Mouse (Mus musculus) embryonic facial prominence, embryonic 12.5 days (tissue): ENCODE measurements around the gene Ptprcap. TPM values are rescaled to one million over a fixed set of nuclear protein-coding genes. Genes with fewer than 3 reads are reported as not detected.

Source experiments
- ATAC-seq: fragments of 200-750 bp; cut with Nextera tagmentation; 2 replicates; pipeline ENCODE4 v1.8.0; 2017; ENCODE audit not compliant: insufficient number of reproducible peaks, insufficient read depth, low FRiP score, low TSS enrichment
- H3K27ac ChIP-seq: fragments of 300-500 bp; sonication (generic); 2 replicates; pipeline ENCODE4 v1.5.1; 2016; ENCODE audit warnings: mild to moderate bottlenecking
- H3K27me3 ChIP-seq: fragments of 300-500 bp; sonication (generic); 2 replicates; pipeline ENCODE4 v1.6.1; 2016; ENCODE audit warnings: mild to moderate bottlenecking, moderate library complexity
- H3K36me3 ChIP-seq: fragments of 300-500 bp; sonication (generic); 2 replicates; pipeline ENCODE4 v1.6.1; 2016; ENCODE audit warnings: mild to moderate bottlenecking
- H3K4me1 ChIP-seq: fragments of 300-500 bp; sonication (generic); 2 replicates; pipeline ENCODE4 v1.6.1; 2016
- H3K4me2 ChIP-seq: fragments of 300-500 bp; sonication (generic); replicated peaks from 2 replicates; pipeline ENCODE4 v1.6.1; 2016; ENCODE audit warnings: mild to moderate bottlenecking, moderate library complexity
- H3K4me3 ChIP-seq: fragments of 300-500 bp; sonication (generic); 2 replicates; pipeline ENCODE4 v1.5.1; 2016; ENCODE audit warnings: mild to moderate bottlenecking
- H3K9ac ChIP-seq: fragments of 300-500 bp; sonication (generic); 2 replicates; pipeline ENCODE4 v1.6.1; 2016; ENCODE audit warnings: mild to moderate bottlenecking, moderate library complexity
- H3K9me3 ChIP-seq: fragments of 300-500 bp; sonication (generic); 2 replicates; pipeline ENCODE4 v1.6.1; 2016; ENCODE audit warnings: mild to moderate bottlenecking, moderate library complexity
- WGBS: fragments of 180-500 bp; shearing (Covaris S2); methylation state at CpG from one replicate; pipeline ENCODE4 v1.1.7; 2016; 5-methylcytosine and 5-hydroxymethylcytosine counted together
- polyA plus RNA-seq: library from polyadenylated mRNA; unstranded; fragments of >200 nt; fragmentation: Nextera tagmentation; extraction: Ambion mirVana; gene quantifications from 2 replicates; pipeline ENCODE4 v1.2.1, GENCODE M21; 2016

Gene Ptprcap
- 0.89 and 2.1 TPM in 2 replicates for polyA plus RNA-seq

- Histone ChIP-seq H3K36me3 (peaks cover 60% of the 10 kb centered on the region), H3K4me3 (no peak within 1 kb of the TSS), H3K27ac (0 out of 2 replicates have a peak within 1 kb of the TSS, but pooled peaks have one; percentile 6), H3K4me1 (peaks cover 11% of the 10 kb centered on the region), H3K9me3 (no peaks in the 10 kb centered on the region), H3K4me2 (no peak within 1 kb of the TSS), H3K27me3 (no peaks in the 10 kb centered on the region), H3K9ac (peak within 1 kb of the TSS; percentile 19; the same call in 1 of the 2 replicates)
- WGBS: 76% methylated on average over 11 of the region's 11 CpGs
- ATAC-seq: no peak
Observed at GRCm38 (mm10) chr19:4153232-4153654, at the start of gene Ptprcap. TSS of gene Ptprcap (plus strand) at chr19:4153604.

DNA sequence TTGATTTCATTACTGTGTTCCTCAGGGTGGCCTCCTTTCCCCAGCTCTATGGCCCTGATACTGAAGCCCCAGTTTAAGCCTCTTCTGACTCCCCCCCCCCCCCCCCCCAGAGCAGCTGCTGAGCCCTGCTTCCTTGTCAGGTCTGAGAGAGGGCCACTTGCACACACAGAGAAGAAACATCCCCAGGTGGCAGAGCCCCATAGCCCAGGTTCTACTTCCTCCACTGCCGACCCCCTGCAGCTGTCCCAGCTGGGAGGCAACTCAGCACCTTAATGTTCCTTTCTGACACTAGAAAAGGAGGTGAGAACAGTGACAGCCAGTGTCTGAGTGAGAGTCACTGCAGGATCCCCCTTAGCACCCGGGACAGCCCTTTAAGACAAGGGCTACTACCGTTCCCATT, 49.6 kb upstream of the Ptprcap start:
- peaks cover 20% of the 10 kb centered on the region for H3K4me1 ChIP-seq
- WGBS: 80% methylated on average over 3 of the region's 3 CpGs

GRCm38 (mm10) chr19:4104675-4105194, 48.7 kb upstream of the Ptprcap start:
- Histone ChIP-seq H3K27ac (no peak overlapping the region), H3K27me3 (peaks cover 32% of the 10 kb centered on the region), H3K9ac (no peak overlapping the region; the same call in 1 of the 2 replicates), H3K36me3 (no peaks in the 10 kb centered on the region), H3K4me1 (peaks cover 14% of the 10 kb centered on the region), H3K9me3 (no peaks in the 10 kb centered on the region), H3K4me3 (no peak overlapping the region), H3K4me2 (no peak overlapping the region)
- 91% methylated on average over 16 of the region's 16 CpGs for WGBS
- no peak for ATAC-seq

More for the DNA sequence above, 49.6 kb upstream of the Ptprcap start:
- Histone ChIP-seq H3K9ac (no peak overlapping the region), H3K27ac (no peak overlapping the region), H3K9me3 (no peaks in the 10 kb centered on the region), H3K36me3 (no peaks in the 10 kb centered on the region), H3K4me3 (no peak overlapping the region), H3K4me2 (no peak overlapping the region), H3K27me3 (peaks cover 38% of the 10 kb centered on the region)
- ATAC-seq: no peak

DNA sequence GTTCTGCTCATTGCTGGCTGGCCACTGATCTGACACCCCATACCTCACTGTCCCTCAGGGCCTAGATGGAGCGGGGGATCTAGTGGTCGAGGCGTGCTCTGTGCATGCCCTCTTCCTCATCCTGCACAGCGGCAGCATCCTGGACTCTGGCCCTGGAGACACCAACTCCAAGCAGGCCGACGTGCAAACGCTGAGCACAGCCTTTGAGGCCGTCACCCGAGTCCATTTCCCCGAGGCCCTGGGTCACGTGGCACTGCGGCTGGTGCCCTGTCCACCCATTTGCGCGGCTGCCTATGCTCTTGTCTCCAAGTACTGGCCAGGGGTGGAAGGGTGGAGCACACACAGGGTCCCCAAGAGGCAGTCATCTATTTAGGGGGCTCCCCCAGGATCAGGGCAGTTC, 46.8 kb upstream of the Ptprcap start:
- Histone ChIP-seq H3K9me3 (no peaks in the 10 kb centered on the region), H3K4me1 (0 out of 2 replicates have a peak, but pooled peaks cover under 1% of the 10 kb centered on the region), H3K27me3 (peaks cover 13% of the 10 kb centered on the region), H3K4me3 (no peak overlapping the region), H3K4me2 (no peak overlapping the region), H3K9ac (no peak overlapping the region), H3K27ac (no peak overlapping the region), H3K36me3 (peaks cover 3% of the 10 kb centered on the region; the same call in 1 of the 2 replicates)
- no peak for ATAC-seq
- 89% methylated on average over 14 of the region's 14 CpGs for WGBS

GRCm38 (mm10) chr19:4108535-4108934, 44.9 kb upstream of the Ptprcap start:
- Histone ChIP-seq H3K27ac (no peak overlapping the region), H3K27me3 (0 out of 2 replicates have a peak, but pooled peaks cover 4% of the 10 kb centered on the region), H3K4me3 (no peak overlapping the region), H3K9me3 (no peaks in the 10 kb centered on the region), H3K4me2 (no peak overlapping the region), H3K9ac (no peak overlapping the region), H3K4me1 (peaks cover 4% of the 10 kb centered on the region; the same call in 1 of the 2 replicates), H3K36me3 (peaks cover 21% of the 10 kb centered on the region)
- WGBS: 81% methylated on average over 9 of the region's 9 CpGs
- ATAC-seq: no peak

DNA sequence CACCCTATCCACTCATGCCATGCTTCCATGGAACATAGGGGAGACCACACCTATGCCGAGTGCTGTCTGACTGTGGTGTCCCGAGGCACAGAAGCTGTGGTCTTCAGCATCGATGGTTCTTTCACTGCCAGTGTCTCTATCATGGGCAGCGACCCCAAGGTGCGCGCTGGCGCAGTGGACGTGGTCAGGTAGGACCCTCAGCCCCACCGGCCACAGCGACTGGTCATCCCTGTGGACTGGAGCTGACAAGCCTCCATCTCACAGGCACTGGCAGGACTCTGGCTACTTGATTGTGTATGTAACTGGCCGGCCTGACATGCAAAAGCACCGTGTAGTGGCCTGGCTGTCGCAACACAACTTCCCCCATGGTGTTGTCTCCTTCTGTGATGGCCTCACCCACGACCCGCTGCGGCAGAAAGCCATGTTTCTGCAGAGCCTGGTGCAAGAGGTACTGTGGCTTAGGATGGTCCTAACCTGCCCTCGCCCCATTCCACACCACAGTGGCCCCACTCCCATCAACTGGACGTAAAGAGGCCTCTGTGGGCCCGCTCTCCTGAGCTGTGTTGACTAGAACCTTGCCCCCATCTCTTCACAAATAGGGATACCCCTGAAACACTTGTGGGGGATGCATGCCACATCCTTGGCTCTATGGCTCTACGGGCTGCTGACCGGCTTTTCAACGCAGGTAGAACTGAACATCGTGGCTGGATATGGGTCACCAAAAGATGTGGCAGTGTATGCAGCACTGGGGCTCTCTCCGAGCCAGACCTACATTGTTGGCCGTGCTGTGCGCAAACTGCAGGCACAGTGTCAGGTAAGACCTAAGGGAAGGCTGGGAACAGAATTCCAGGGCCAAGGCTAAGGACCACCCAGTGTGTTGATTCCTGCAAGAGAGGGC, 41.1 kb upstream of the Ptprcap start:
- Histone ChIP-seq H3K9me3 (no peaks in the 10 kb centered on the region), H3K9ac (no peak overlapping the region), H3K27me3 (no peaks in the 10 kb centered on the region), H3K4me2 (no peak overlapping the region), H3K4me1 (peaks cover 7% of the 10 kb centered on the region; the same call in 1 of the 2 replicates), H3K36me3 (peaks cover 58% of the 10 kb centered on the region), H3K4me3 (no peak overlapping the region), H3K27ac (no peak overlapping the region)
- 92% methylated on average over 26 of the region's 26 CpGs for WGBS
- ATAC-seq: no peak

GRCm38 (mm10) chr19:4113186-4113805, 40.1 kb upstream of the Ptprcap start:
- H3K4me2 ChIP-seq: no peak overlapping the region
- 73% methylated on average over 13 of the region's 13 CpGs for WGBS
- no peak overlapping the region for H3K4me3 ChIP-seq
- H3K9ac ChIP-seq: no peak overlapping the region; the same call in 1 of the 2 replicates
- no peaks in the 10 kb centered on the region for H3K9me3 ChIP-seq
- H3K36me3 ChIP-seq: peaks cover 68% of the 10 kb centered on the region
- no peak for ATAC-seq
- H3K4me1 ChIP-seq: peaks cover 7% of the 10 kb centered on the region; the same call in 1 of the 2 replicates
- no peak overlapping the region for H3K27ac ChIP-seq
- no peaks in the 10 kb centered on the region for H3K27me3 ChIP-seq

DNA sequence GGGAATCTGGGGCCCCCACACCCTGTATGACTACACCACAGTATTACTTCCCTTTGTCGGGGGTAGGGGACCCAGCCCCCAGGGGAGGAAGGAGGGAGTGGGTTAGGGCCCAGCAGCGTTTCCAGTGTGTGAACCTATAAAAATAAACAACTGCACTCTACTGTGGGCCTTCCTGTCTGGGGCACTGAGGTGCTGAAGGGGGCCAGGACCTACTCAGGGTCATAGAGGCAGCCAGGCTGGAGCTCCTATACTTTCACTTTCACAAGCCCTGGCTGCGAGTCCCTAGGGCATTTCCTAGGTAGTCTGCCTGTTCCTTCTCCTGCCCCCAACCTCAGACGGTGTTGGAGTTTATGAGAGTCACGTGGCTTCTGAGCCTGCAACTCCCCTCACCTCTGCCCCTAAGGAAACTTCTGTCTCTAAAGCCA, 39.6 kb upstream of the Ptprcap start:
- no peak overlapping the region for H3K9ac ChIP-seq
- ATAC-seq: no peak
- H3K27ac ChIP-seq: no peak overlapping the region
- H3K9me3 ChIP-seq: no peaks in the 10 kb centered on the region
- H3K4me1 ChIP-seq: peaks cover 7% of the 10 kb centered on the region; the same call in 1 of the 2 replicates
- H3K36me3 ChIP-seq: peaks cover 69% of the 10 kb centered on the region
- 48% methylated on average over 5 of the region's 5 CpGs for WGBS
- no peak overlapping the region for H3K4me3 ChIP-seq
- H3K4me2 ChIP-seq: no peak overlapping the region
- H3K27me3 ChIP-seq: no peaks in the 10 kb centered on the region

DNA sequence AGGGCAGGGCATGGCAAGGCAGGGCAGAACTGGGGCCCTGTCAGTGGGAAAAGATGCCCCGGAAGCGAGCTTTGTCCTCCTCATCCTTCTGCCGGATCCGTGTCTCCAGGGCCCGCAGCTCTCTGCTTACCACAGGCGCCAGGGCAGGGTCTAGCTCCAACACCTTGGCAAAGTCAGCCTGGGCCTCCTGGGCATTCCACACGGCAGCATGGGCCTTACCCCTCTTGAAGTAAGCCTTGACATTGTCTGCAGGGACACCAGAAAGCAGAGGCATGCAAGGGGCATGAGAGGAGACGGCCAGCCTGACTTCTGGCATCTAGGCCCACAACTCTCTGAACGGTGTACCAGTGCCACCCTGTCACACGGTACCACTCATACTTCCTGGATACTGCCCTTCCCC, 38.9 kb upstream of the Ptprcap start:
- 88% methylated on average over 10 of the region's 10 CpGs for WGBS
- Histone ChIP-seq H3K9ac (no peak overlapping the region), H3K9me3 (no peaks in the 10 kb centered on the region), H3K27ac (no peak overlapping the region), H3K4me3 (no peak overlapping the region), H3K36me3 (peaks cover 69% of the 10 kb centered on the region), H3K4me2 (no peak overlapping the region), H3K27me3 (no peaks in the 10 kb centered on the region), H3K4me1 (peaks cover 7% of the 10 kb centered on the region; the same call in 1 of the 2 replicates)
- ATAC-seq: no peak

- H3K27me3 ChIP-seq: no peaks in the 10 kb centered on the region
- peaks cover 69% of the 10 kb centered on the region for H3K36me3 ChIP-seq
- H3K9me3 ChIP-seq: no peaks in the 10 kb centered on the region
- H3K4me2 ChIP-seq: no peak overlapping the region
- H3K27ac ChIP-seq: no peak overlapping the region
- 95% methylated on average over 10 of the region's 10 CpGs for WGBS
- H3K4me1 ChIP-seq: peaks cover 8% of the 10 kb centered on the region; the same call in 1 of the 2 replicates
- H3K9ac ChIP-seq: no peak overlapping the region
- no peak overlapping the region for H3K4me3 ChIP-seq
- ATAC-seq: no peak
Observed at GRCm38 (mm10) chr19:4115144-4115543, 38.3 kb upstream of the Ptprcap start.

GRCm38 (mm10) chr19:4115816-4116215, 37.6 kb upstream of the Ptprcap start:
- WGBS: 86% methylated on average over 11 of the region's 11 CpGs
- Histone ChIP-seq H3K4me1 (peaks cover 15% of the 10 kb centered on the region; the same call in 1 of the 2 replicates), H3K9me3 (no peaks in the 10 kb centered on the region), H3K9ac (no peak overlapping the region), H3K4me2 (no peak overlapping the region), H3K27ac (no peak overlapping the region), H3K36me3 (peaks cover 69% of the 10 kb centered on the region), H3K27me3 (no peaks in the 10 kb centered on the region), H3K4me3 (no peak overlapping the region)
- no peak for ATAC-seq
